Mouse (Mus musculus) CH12.LX (cell line): ENCODE data around the gene Kif21b.

Source experiments
- CTCF ChIP-seq, 2 experiments: IDR thresholded peaks in 1 of 2; conservative IDR thresholded peaks in 1 of 2; 2 replicates each; pipeline ENCODE4 v1.5.1; 2011 to 2012; ENCODE audit warnings: low read depth in 2 of 2, low read length in 2 of 2, improper control_type of control experiment in 1 of 2, inconsistent platforms in 1 of 2, mild to moderate bottlenecking in 1 of 2, moderate library complexity in 1 of 2
- E2F4 ChIP-seq: IDR thresholded peaks from 2 replicates; pipeline ENCODE4 v1.6.1; 2011; ENCODE audit warnings: low read depth, low read length, improper control_type of control experiment; ENCODE audit not compliant: insufficient replicate concordance
- EP300 ChIP-seq: IDR thresholded peaks from 2 replicates; pipeline ENCODE4 v1.6.1; 2011; ENCODE audit warnings: low read length, improper control_type of control experiment
- IRF4 ChIP-seq: IDR thresholded peaks from 2 replicates; pipeline ENCODE4 v1.6.1; 2014; ENCODE audit warnings: low read depth, mild to moderate bottlenecking, inconsistent platforms, low read length, improper control_type of control experiment
- JUN ChIP-seq: IDR thresholded peaks from 2 replicates; pipeline ENCODE4 v1.6.1; 2011; ENCODE audit warnings: low read depth, mild to moderate bottlenecking, low read length, improper control_type of control experiment, moderate library complexity; ENCODE audit not compliant: insufficient read depth
- KAT2A ChIP-seq: IDR thresholded peaks from 2 replicates; pipeline ENCODE4 v1.6.1; 2012; ENCODE audit warnings: low read length, improper control_type of control experiment, inconsistent platforms; ENCODE audit not compliant: insufficient replicate concordance
- MAX ChIP-seq: IDR thresholded peaks from 2 replicates; pipeline ENCODE4 v1.6.1; 2011; ENCODE audit warnings: low read length, improper control_type of control experiment
- MAZ ChIP-seq: IDR thresholded peaks from 2 replicates; pipeline ENCODE4 v1.6.1; 2012; ENCODE audit warnings: low read depth, mild to moderate bottlenecking, inconsistent platforms, low read length, improper control_type of control experiment, moderate library complexity
- NRF1 ChIP-seq: IDR thresholded peaks from 2 replicates; pipeline ENCODE4 v1.6.1; 2014; ENCODE audit warnings: low read depth, mild to moderate bottlenecking, inconsistent platforms, low read length, improper control_type of control experiment, moderate library complexity
- POLR2A ChIP-seq: IDR thresholded peaks from 2 replicates; pipeline ENCODE4 v1.6.1; 2011; ENCODE audit warnings: low read depth, mild to moderate bottlenecking, improper control_type of control experiment, low read length
- POLR2AphosphoS2 ChIP-seq: IDR thresholded peaks from 2 replicates; pipeline ENCODE4 v1.6.1; 2011; ENCODE audit warnings: low read depth, low read length, improper control_type of control experiment
- TBP ChIP-seq: conservative IDR thresholded peaks from 2 replicates; pipeline ENCODE4 v1.6.1; 2011; ENCODE audit warnings: low read depth, low read length, improper control_type of control experiment
- TCF12 ChIP-seq: IDR thresholded peaks from 2 replicates; pipeline ENCODE4 v1.6.1; 2014; ENCODE audit warnings: low read depth, mild to moderate bottlenecking, inconsistent platforms, low read length, improper control_type of control experiment
- ZMIZ1 ChIP-seq: IDR thresholded peaks from 2 replicates; pipeline ENCODE4 v1.6.1; 2012; ENCODE audit warnings: low read depth, mild to moderate bottlenecking, inconsistent platforms, low read length, improper control_type of control experiment

GRCm38 (mm10) chr1:136126159-136126765 is 4.9 kb upstream of the Kif21b start:
- TF ChIP-seq MAX: no peak
- no peak for TF ChIP-seq TCF12
- TF ChIP-seq EP300: no peak
- no peak for TF ChIP-seq CTCF (conservative IDR thresholded peaks at IDR 0.05 in 1 of 2, IDR thresholded peaks at IDR 0.05 in 1 of 2; ENCODE audit: low read depth in 2 of 2, low read length in 2 of 2)
- no peak for TF ChIP-seq TBP
- no peak for TF ChIP-seq POLR2AphosphoS2
- no peak for TF ChIP-seq POLR2A
- no peak for TF ChIP-seq NRF1
- TF ChIP-seq ZMIZ1: no peak
- TF ChIP-seq MAZ: no peak
- TF ChIP-seq E2F4: no peak
- TF ChIP-seq KAT2A: no peak
- TF ChIP-seq JUN: no peak
- no peak for TF ChIP-seq IRF4
